Mouse (Mus musculus): ENCODE data around the gene Litaf. TPM values are rescaled to one million over a fixed set of nuclear protein-coding genes. Genes with fewer than 3 reads are reported as not detected.
"Not testable (repeated sequence)": the region's sequence is repeated elsewhere in the genome, so short reads cannot be mapped to it uniquely, and the experiment has no call there.

Gene Litaf
- total RNA-seq, 2 experiments from 2014 or later = 4.8 to 9.3 TPM

- peak overlapping the region; percentile 0; the same call in 1 of the 2 replicates for H3K27ac ChIP-seq
- no peak for TF ChIP-seq CTCF (IDR thresholded peaks at IDR 0.05)
- H3K4me3 ChIP-seq = no peak overlapping the region; the same call in 1 of the 2 replicates
- intact Hi-C loops (cut with DNase I) = no loop called here
- DNase-seq = peak; percentile 89
These were observed 91.9 kb downstream of the Litaf start for GRCm38 (mm10) chr16:10974037-10974446.

GRCm38 (mm10) chr16:10972259-10972658 is 93.7 kb downstream of the Litaf start:
- intact Hi-C loops (cut with DNase I) = no loop called here
- DNase-seq = no peak
- no peak overlapping the region for H3K27ac ChIP-seq
- H3K4me3 ChIP-seq = no peak overlapping the region
- TF ChIP-seq CTCF (IDR thresholded peaks at IDR 0.05) = no peak

GRCm38 (mm10) chr16:10969944-10970343 is 96.0 kb downstream of the Litaf start:
- intact Hi-C loops (cut with DNase I); DNase-seq; H3K27ac ChIP-seq; H3K4me3 ChIP-seq: not testable (repeated sequence)
- TF ChIP-seq CTCF (IDR thresholded peaks at IDR 0.05) = peak; percentile 33

- H3K27ac ChIP-seq = no peak overlapping the region
- intact Hi-C loops (cut with DNase I) = no loop called here
- DNase-seq = no peak
- H3K4me3 ChIP-seq = no peak overlapping the region
- TF ChIP-seq CTCF (IDR thresholded peaks at IDR 0.05) = no peak
These were observed 96.6 kb downstream of the Litaf start for GRCm38 (mm10) chr16:10969342-10969741.

GRCm38 (mm10) chr16:10968299-10968698 is 97.7 kb downstream of the Litaf start:
- intact Hi-C loops (cut with DNase I) = no loop called here
- no peak for DNase-seq
- TF ChIP-seq CTCF (IDR thresholded peaks at IDR 0.05) = no peak
- Histone ChIP-seq H3K27ac (no peak overlapping the region), H3K4me3 (no peak overlapping the region)

GRCm38 (mm10) chr16:10967756-10968155 is 98.2 kb downstream of the Litaf start:
- intact Hi-C loops (cut with DNase I) = no loop called here
- TF ChIP-seq CTCF (IDR thresholded peaks at IDR 0.05) = no peak
- Histone ChIP-seq H3K27ac (no peak overlapping the region), H3K4me3 (no peak overlapping the region)
- DNase-seq = no peak

GRCm38 (mm10) chr16:10967013-10967412 is 98.9 kb downstream of the Litaf start:
- TF ChIP-seq CTCF (IDR thresholded peaks at IDR 0.05) = no peak
- DNase-seq = no peak
- Histone ChIP-seq H3K27ac (no peak overlapping the region), H3K4me3 (no peak overlapping the region)
- intact Hi-C loops (cut with DNase I) = no loop called here

- no peak for DNase-seq
- TF ChIP-seq CTCF (IDR thresholded peaks at IDR 0.05) = no peak
- H3K27ac ChIP-seq = no peak overlapping the region
- intact Hi-C loops (cut with DNase I) = no loop called here
- no peak overlapping the region for H3K4me3 ChIP-seq
These were observed 100.9 kb downstream of the Litaf start for GRCm38 (mm10) chr16:10965034-10965433.

GRCm38 (mm10) chr16:10960916-10961315 is 105.0 kb downstream of the Litaf start:
- no peak overlapping the region for H3K27ac ChIP-seq
- intact Hi-C loops (cut with DNase I) = no loop called here
- no peak for DNase-seq

GRCm38 (mm10) chr16:10958763-10959440 is 107.1 kb downstream of the Litaf start:
- Histone ChIP-seq H3K4me3 (no peak overlapping the region), H3K27ac (no peak overlapping the region)
- DNase-seq = no peak
- TF ChIP-seq CTCF (IDR thresholded peaks at IDR 0.05) = no peak
- intact Hi-C loops (cut with DNase I) = no loop called here

More at GRCm38 (mm10) chr16:10960916-10961315, 105.0 kb downstream of the Litaf start:
- no peak for TF ChIP-seq CTCF (IDR thresholded peaks at IDR 0.05)
- no peak overlapping the region for H3K4me3 ChIP-seq

- DNase-seq; H3K4me3 ChIP-seq; intact Hi-C loops (cut with DNase I); H3K27ac ChIP-seq: not testable (repeated sequence)
These were observed 107.7 kb downstream of the Litaf start for GRCm38 (mm10) chr16:10958307-10958706.

GRCm38 (mm10) chr16:10957794-10958193 is 108.2 kb downstream of the Litaf start:
- Histone ChIP-seq H3K4me3 (no peak overlapping the region), H3K27ac (no peak overlapping the region)
- intact Hi-C loops (cut with DNase I) = no loop called here
- DNase-seq = no peak
- no peak for TF ChIP-seq CTCF (IDR thresholded peaks at IDR 0.05)

GRCm38 (mm10) chr16:10956938-10957685 is 108.8 kb downstream of the Litaf start:
- no peak for DNase-seq
- no peak overlapping the region for H3K4me3 ChIP-seq
- TF ChIP-seq CTCF (IDR thresholded peaks at IDR 0.05) = no peak
- intact Hi-C loops (cut with DNase I) = no loop called here
- no peak overlapping the region for H3K27ac ChIP-seq

Data from gastrocnemius, adult 2 months (tissue).